Mouse (Mus musculus): ENCODE measurements around the gene Majin. TPM values are rescaled to one million over a fixed set of nuclear protein-coding genes. Genes with fewer than 3 reads are reported as not detected.
A peak's percentile ranks its signal among the peaks of the same experiment; 100 is the strongest.

The Majin gene
- polyA plus RNA-seq, 1 experiment from 2014 or later = not detected

DNA sequence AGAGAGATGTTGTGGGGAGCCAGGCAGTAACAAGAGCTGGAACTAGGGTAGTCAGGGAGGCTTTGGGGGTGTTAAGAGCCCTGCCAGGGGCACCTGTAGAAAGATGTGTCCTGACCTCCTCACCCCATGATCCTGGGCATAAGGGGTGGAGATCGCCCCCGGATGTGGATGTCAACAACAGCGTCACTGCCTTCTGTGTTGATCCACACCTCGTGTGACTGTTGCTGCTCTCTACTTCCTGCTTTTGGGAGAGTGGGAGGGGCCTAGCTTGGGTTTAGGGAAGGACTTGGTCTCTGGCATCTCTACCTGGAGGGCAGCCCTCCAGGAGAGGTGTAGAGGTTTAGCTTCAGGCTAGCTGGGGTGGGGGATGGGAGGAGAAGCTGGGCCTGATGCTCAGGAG, 58.1 kb downstream of the Majin start:
- H3K36me3 ChIP-seq (ENCODE audit: control insufficient read depth, insufficient read depth, low read length) = peaks cover 13% of the 10 kb centered on the region; the same call in 1 of the 2 replicates
- peak overlapping the region; percentile 82 for H3K27ac ChIP-seq (ENCODE audit: low read length)
- peaks cover 8% of the 10 kb centered on the region for H3K4me1 ChIP-seq (replicated peaks; ENCODE audit: control insufficient read depth, insufficient read depth, low read length)
- WGBS = 0% methylated on average over 4 of the region's 4 CpGs
- ATAC-seq (ENCODE audit: low read depth) = 0 out of 2 replicates have a peak, but pooled peaks have one; percentile 5
- no peaks in the 10 kb centered on the region for H3K27me3 ChIP-seq (ENCODE audit: control insufficient read depth, insufficient read depth, low read depth, low read length)
- no peaks in the 10 kb centered on the region for H3K9me3 ChIP-seq (ENCODE audit: control insufficient read depth, low read length)
- H3K4me3 ChIP-seq (ENCODE audit: low read length) = peak overlapping the region; percentile 95
- H3K4me2 ChIP-seq (ENCODE audit: low read depth, low read length) = peak overlapping the region; percentile 94
- H3K9ac ChIP-seq (ENCODE audit: low read length) = peak overlapping the region; percentile 97

DNA sequence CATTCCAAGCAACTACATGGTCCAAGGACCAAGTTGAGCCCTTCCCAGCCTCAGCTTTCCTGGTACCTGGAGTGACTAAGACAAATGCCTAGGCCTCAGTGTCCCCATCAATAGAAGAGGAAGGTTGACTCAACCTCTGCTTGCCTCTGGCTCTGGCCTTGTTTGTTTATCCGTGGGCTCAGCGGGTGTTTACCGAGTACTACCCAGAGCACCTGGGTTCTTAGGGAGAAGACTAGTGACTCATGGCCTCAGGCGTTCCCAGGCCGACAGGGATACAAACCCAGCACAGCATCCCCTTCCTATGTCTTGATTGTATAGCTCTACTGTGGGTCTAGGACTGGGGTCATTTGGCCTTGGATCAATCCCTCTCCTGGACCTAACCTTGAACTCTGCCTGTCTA, 59.0 kb downstream of the Majin start:
- Histone ChIP-seq H3K9me3 (ENCODE audit: control insufficient read depth, low read length) (no peaks in the 10 kb centered on the region), H3K27me3 (ENCODE audit: control insufficient read depth, insufficient read depth, low read depth, low read length) (no peaks in the 10 kb centered on the region), H3K27ac (ENCODE audit: low read length) (no peak overlapping the region), H3K36me3 (ENCODE audit: control insufficient read depth, insufficient read depth, low read length) (peaks cover 22% of the 10 kb centered on the region), H3K4me1 (replicated peaks; ENCODE audit: control insufficient read depth, insufficient read depth, low read length) (peaks cover 8% of the 10 kb centered on the region), H3K4me3 (ENCODE audit: low read length) (no peak overlapping the region), H3K4me2 (ENCODE audit: low read depth, low read length) (no peak overlapping the region), H3K9ac (ENCODE audit: low read length) (no peak overlapping the region)
- 68% methylated on average over 5 of the region's 5 CpGs for WGBS
- ATAC-seq (ENCODE audit: low read depth) = no peak

DNA sequence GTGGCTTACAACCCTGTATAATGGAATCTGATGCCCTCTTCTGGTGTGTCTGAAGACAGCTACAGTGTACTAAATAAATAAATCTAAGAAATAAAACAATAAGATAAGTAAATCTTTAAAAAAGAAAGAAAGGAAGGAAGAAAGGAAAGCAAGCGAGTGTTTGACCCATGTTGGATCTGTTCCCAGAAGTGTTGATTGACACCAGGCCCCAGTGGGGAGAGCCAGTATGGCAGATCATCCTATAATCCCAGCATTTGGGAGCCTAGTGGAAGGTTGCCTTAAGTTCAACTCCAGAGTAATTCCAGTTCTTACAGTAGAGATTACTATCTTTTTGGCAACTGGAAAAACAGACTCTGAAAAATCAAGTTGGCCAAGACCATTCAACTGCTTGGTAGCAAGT, 61.6 kb downstream of the Majin start:
- Histone ChIP-seq H3K9me3 (ENCODE audit: control insufficient read depth, low read length) (no peaks in the 10 kb centered on the region), H3K36me3 (ENCODE audit: control insufficient read depth, insufficient read depth, low read length) (peaks cover 24% of the 10 kb centered on the region), H3K27ac (ENCODE audit: low read length) (no peak overlapping the region), H3K4me3 (ENCODE audit: low read length) (no peak overlapping the region), H3K27me3 (ENCODE audit: control insufficient read depth, insufficient read depth, low read depth, low read length) (no peaks in the 10 kb centered on the region), H3K4me1 (replicated peaks; ENCODE audit: control insufficient read depth, insufficient read depth, low read length) (peaks cover 8% of the 10 kb centered on the region), H3K4me2 (ENCODE audit: low read depth, low read length) (no peak overlapping the region), H3K9ac (ENCODE audit: low read length) (no peak overlapping the region)
- 45% methylated on average over 1 of the region's 1 CpGs for WGBS
- no peak for ATAC-seq (ENCODE audit: low read depth)

DNA sequence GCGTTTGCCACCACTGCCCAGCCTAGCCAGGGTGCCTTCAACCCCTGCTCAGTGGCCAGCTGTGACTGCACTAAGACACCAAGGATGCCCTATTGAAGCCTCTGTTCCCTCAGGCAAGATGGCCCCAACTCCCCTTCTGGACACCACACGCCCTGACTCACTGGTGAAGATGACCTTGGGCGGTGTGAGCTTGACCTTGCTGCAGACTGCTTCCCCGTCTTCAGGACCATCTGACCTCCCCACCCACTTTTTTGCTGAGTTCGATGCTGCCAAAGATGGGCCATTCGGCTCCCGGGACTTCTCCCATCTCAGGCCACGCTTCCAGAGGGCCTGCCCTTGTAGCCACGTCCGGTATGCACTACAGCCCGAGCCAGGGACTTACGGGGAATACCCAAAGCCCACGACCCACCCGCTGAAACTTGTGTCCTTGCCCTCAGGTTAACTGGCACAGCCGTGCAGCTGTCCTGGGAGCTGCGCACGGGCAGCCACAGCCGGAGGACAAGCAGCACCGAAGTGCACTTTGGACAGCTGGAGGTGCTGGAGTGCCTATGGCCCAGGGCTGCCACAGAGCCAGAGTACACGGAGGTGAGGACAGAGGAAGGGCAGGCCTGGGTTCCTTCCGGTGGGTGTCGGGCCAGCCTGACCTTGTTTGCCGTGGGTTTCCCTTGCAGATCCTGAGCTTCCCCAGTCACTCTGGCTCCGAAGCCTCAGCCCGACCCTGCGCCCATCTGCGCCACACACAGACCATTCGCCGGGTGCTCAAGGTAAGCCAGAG, 63.5 kb downstream of the Majin start:
- Histone ChIP-seq H3K27me3 (ENCODE audit: control insufficient read depth, insufficient read depth, low read depth, low read length) (no peaks in the 10 kb centered on the region), H3K36me3 (ENCODE audit: control insufficient read depth, insufficient read depth, low read length) (peaks cover 32% of the 10 kb centered on the region), H3K4me3 (ENCODE audit: low read length) (no peak overlapping the region), H3K9ac (ENCODE audit: low read length) (no peak overlapping the region), H3K4me2 (ENCODE audit: low read depth, low read length) (no peak overlapping the region), H3K9me3 (ENCODE audit: control insufficient read depth, low read length) (no peaks in the 10 kb centered on the region), H3K27ac (ENCODE audit: low read length) (no peak overlapping the region), H3K4me1 (replicated peaks; ENCODE audit: control insufficient read depth, insufficient read depth, low read length) (peaks cover 2% of the 10 kb centered on the region)
- 89% methylated on average over 29 of the region's 29 CpGs for WGBS
- no peak for ATAC-seq (ENCODE audit: low read depth)

DNA sequence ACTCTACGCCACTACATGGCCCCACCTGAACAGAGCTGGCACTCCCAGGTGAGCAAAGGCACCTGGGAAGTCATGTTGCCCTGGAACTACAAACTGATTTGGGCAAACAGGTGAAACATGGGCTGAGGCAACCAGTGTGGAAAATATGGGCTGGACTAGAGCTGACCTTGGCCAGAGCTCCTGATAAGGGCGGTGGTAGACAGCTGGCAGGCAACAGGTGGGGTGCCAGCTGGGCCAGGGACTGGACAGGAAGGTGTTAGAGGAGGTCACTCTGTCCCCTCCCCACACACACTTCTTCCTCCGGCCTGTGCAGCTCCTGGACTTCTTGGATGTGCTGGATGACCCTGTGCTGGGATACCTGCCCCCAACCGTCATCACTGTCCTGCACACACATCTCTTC, 68.8 kb downstream of the Majin start:
- H3K27me3 ChIP-seq (ENCODE audit: control insufficient read depth, insufficient read depth, low read depth, low read length) = no peaks in the 10 kb centered on the region
- H3K27ac ChIP-seq (ENCODE audit: low read length) = no peak overlapping the region
- no peak overlapping the region for H3K9ac ChIP-seq (ENCODE audit: low read length)
- H3K4me3 ChIP-seq (ENCODE audit: low read length) = no peak overlapping the region
- no peak for ATAC-seq (ENCODE audit: low read depth)
- H3K9me3 ChIP-seq (ENCODE audit: control insufficient read depth, low read length) = no peaks in the 10 kb centered on the region
- H3K4me1 ChIP-seq (replicated peaks; ENCODE audit: control insufficient read depth, insufficient read depth, low read length) = no peaks in the 10 kb centered on the region
- H3K36me3 ChIP-seq (ENCODE audit: control insufficient read depth, insufficient read depth, low read length) = peaks cover 46% of the 10 kb centered on the region
- whole genome bisulfite sequencing = 84% methylated on average over 4 of the region's 4 CpGs
- H3K4me2 ChIP-seq (ENCODE audit: low read depth, low read length) = no peak overlapping the region

DNA sequence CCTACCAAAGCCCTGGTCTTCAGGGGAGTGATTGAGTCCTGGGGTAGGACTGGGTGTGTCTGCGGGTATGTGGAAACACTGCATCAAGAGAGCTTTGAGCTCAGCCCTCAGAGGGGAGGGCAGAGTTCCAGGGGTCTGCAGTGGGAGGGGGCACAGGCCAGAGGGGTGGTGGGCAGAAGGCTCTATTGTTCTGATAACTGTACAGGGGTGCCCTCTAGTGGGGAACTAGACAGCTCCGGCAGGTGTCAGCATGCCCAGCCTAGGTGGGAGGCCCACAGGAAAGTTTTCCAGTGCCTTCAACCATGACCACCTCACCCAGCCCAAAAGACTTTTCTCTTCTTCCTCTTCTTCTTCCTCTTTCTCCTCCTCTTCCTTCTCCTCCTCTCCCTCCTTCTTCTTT, 76.2 kb downstream of the Majin start:
- Histone ChIP-seq H3K36me3 (ENCODE audit: control insufficient read depth, insufficient read depth, low read length) (peaks cover 41% of the 10 kb centered on the region), H3K9ac (ENCODE audit: low read length) (no peak overlapping the region), H3K4me3 (ENCODE audit: low read length) (no peak overlapping the region), H3K27ac (ENCODE audit: low read length) (no peak overlapping the region), H3K9me3 (ENCODE audit: control insufficient read depth, low read length) (no peaks in the 10 kb centered on the region; the same call in 1 of the 2 replicates), H3K4me1 (replicated peaks; ENCODE audit: control insufficient read depth, insufficient read depth, low read length) (no peaks in the 10 kb centered on the region), H3K4me2 (ENCODE audit: low read depth, low read length) (no peak overlapping the region), H3K27me3 (ENCODE audit: control insufficient read depth, insufficient read depth, low read depth, low read length) (no peaks in the 10 kb centered on the region)
- 68% methylated on average over 2 of the region's 2 CpGs for WGBS
- ATAC-seq (ENCODE audit: low read depth) = 0 out of 2 replicates have a peak, but pooled peaks have one; percentile 8

DNA sequence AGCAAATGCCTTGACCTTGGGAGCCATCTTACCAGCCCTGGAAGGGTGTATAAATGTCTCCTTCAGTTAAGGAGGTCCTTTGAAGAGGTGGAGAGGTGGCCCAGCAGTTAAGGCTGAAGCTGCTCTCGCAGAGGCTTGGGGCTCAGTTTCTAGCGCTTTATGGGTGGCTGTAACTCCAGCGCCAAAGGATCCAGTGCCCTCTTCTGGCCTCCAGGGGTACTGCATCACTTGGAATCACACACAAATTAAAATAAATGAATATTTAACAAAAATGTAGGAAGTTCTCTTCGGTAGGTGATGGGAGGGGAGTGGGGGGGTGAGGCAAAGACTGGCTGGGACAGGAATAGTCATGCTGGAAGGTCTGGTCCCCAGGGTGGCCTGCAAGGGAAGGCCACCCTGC, 76.8 kb downstream of the Majin start:
- Histone ChIP-seq H3K4me2 (ENCODE audit: low read depth, low read length) (no peak overlapping the region), H3K9ac (ENCODE audit: low read length) (no peak overlapping the region), H3K27me3 (ENCODE audit: control insufficient read depth, insufficient read depth, low read depth, low read length) (no peaks in the 10 kb centered on the region), H3K36me3 (ENCODE audit: control insufficient read depth, insufficient read depth, low read length) (peaks cover 37% of the 10 kb centered on the region), H3K9me3 (ENCODE audit: control insufficient read depth, low read length) (no peaks in the 10 kb centered on the region; the same call in 1 of the 2 replicates), H3K27ac (ENCODE audit: low read length) (no peak overlapping the region), H3K4me1 (replicated peaks; ENCODE audit: control insufficient read depth, insufficient read depth, low read length) (no peaks in the 10 kb centered on the region), H3K4me3 (ENCODE audit: low read length) (no peak overlapping the region)
- no peak for ATAC-seq (ENCODE audit: low read depth)
- WGBS = 81% methylated on average over 4 of the region's 4 CpGs

DNA sequence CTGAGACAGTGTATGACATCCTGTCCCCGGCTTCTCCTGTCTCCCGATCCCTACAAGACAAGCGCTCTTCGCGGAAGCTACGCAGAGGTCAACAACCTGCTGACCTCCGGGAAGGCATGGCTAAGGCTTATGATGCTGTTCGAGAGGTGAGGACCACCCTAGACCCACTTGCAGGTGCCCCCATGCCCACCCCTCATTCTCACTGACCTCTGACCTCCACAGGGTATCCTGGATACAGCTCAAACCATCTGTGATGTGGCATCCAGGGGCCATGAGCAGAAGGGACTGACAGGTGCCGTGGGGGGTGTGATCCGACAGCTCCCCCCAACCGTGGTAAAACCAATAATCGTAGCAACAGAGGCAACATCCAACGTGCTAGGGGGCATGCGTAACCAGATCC, 77.2 kb downstream of the Majin start:
- H3K36me3 ChIP-seq (ENCODE audit: control insufficient read depth, insufficient read depth, low read length) = peaks cover 34% of the 10 kb centered on the region
- H3K27ac ChIP-seq (ENCODE audit: low read length) = no peak overlapping the region
- WGBS = 91% methylated on average over 14 of the region's 14 CpGs
- H3K4me3 ChIP-seq (ENCODE audit: low read length) = no peak overlapping the region
- H3K4me1 ChIP-seq (replicated peaks; ENCODE audit: control insufficient read depth, insufficient read depth, low read length) = no peaks in the 10 kb centered on the region
- ATAC-seq (ENCODE audit: low read depth) = no peak
- H3K4me2 ChIP-seq (ENCODE audit: low read depth, low read length) = no peak overlapping the region
- H3K27me3 ChIP-seq (ENCODE audit: control insufficient read depth, insufficient read depth, low read depth, low read length) = no peaks in the 10 kb centered on the region
- H3K9ac ChIP-seq (ENCODE audit: low read length) = no peak overlapping the region
- no peaks in the 10 kb centered on the region; the same call in 1 of the 2 replicates for H3K9me3 ChIP-seq (ENCODE audit: control insufficient read depth, low read length)

DNA sequence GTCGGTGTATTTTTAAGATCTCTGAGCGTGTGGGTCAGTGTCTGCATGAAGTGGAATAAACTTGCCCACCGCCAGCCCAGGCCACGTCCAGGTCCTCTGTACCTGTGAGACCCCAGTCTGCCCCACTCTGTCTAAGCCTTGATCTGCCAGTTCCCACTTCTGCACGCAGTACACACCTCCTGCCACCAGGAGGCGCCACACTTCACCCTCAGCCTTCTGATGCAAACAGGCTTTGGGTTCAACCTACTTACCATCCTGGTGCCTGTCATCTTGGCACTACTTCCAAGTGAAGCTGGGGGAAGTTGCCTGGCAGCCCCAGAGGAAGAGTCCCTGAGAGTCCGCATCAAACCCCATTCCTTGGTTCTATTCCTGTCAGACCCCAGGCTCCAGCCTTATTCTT, 78.0 kb downstream of the Majin start:
- Histone ChIP-seq H3K4me3 (ENCODE audit: low read length) (no peak overlapping the region), H3K27me3 (ENCODE audit: control insufficient read depth, insufficient read depth, low read depth, low read length) (no peaks in the 10 kb centered on the region), H3K4me1 (replicated peaks; ENCODE audit: control insufficient read depth, insufficient read depth, low read length) (no peaks in the 10 kb centered on the region), H3K36me3 (ENCODE audit: control insufficient read depth, insufficient read depth, low read length) (peaks cover 25% of the 10 kb centered on the region), H3K9me3 (ENCODE audit: control insufficient read depth, low read length) (no peaks in the 10 kb centered on the region; the same call in 1 of the 2 replicates), H3K4me2 (ENCODE audit: low read depth, low read length) (no peak overlapping the region), H3K27ac (ENCODE audit: low read length) (no peak overlapping the region), H3K9ac (ENCODE audit: low read length) (no peak overlapping the region)
- no peak for ATAC-seq (ENCODE audit: low read depth)
- WGBS = 61% methylated on average over 7 of the region's 7 CpGs
